Mouse (Mus musculus) olfactory bulb, adult 2 months (tissue): ENCODE results near the gene Rhou.

Experiments used
- CTCF ChIP-seq: fragments of 200-500 bp; IDR thresholded peaks from 2 replicates; pipeline ENCODE4 v1.5.1; 2012; ENCODE audit warnings: low read depth, mild to moderate bottlenecking, low read length, moderate library complexity; ENCODE audit not compliant: insufficient read depth
- POLR2A ChIP-seq: fragments of 200-500 bp; IDR thresholded peaks from 2 replicates; pipeline ENCODE4 v1.6.1; 2012; ENCODE audit warnings: mild to moderate bottlenecking, low read depth, low read length, moderate library complexity; ENCODE audit not compliant: insufficient read depth

DNA sequence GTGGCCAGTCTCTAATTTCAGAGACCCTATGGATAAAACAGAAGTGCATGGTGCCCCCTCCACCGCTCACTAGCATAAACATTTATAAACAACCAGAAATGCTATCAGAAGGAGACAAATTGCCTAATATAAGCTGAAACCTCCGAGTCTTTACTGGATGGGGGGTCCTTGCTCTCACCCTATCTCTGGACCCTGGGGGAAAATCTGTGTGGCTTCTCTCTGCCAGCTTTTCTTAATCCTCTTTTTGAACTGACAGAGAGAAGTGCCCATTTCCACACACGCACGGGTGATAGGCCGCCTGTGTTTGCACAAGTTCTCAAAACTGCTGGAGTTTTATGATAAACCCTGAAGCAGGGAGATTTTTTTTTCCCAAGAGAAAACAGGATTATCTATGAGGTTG, 1.0 kb downstream of the Rhou start:
- no peak for TF ChIP-seq CTCF
- no peak for TF ChIP-seq POLR2A
